Mouse (Mus musculus): Measurements from ENCODE around the gene Tom1l1.
"Not testable (repeated sequence)": the region's sequence is repeated elsewhere in the genome, so short reads cannot be mapped to it uniquely, and the experiment has no call there.

Gene Tom1l1

DNA sequence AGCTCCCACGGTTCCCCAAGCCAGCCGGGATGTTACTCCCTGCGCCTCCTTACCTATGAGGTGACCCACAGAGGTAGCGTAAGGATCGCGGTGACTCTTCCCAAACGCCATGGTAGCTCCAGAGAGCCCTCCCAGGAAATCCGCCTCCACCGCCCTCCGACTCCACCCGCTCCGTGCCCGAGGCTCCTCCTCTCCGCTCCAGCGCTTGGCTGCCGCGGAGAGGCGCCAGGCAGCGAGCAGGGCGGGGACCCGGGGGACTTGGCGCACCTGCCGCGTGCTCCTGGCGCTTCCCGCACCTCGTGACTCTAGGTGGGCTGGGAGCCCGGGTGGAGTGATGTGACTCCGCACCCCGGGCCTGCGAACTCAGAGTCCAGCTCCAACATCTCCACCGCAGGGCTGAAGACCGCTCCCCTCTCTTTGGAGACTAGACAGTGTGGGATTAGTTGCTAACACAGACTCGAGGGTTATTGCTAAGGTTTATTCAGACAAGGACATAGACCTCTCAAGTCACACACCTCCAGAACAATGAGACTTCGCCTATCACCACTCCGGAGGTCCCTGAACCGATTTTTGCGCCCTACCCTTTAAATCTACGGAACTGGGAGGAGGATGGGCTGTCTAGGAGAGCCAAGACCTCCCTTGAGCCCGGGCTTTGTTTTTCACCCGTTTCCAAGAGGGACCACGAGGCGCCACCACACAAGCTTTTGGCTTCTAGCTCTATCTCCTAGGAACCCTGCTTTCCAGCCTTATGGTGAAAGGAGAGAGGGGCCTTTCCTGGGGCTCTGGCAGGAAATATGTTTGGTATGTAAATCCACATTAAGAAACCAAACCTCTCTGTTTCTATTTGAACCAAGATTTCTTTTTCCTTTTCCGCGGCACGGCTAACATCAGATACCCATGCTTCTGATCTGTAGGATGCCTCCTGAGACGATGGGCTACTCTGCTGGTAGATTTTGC is at the start of gene Tom1l1:
Gene Tom1l1 (minus strand): TSS at position 907 of the 957 bp plus-strand sequence.
- peak; percentile 89 for DNase-seq

DNA sequence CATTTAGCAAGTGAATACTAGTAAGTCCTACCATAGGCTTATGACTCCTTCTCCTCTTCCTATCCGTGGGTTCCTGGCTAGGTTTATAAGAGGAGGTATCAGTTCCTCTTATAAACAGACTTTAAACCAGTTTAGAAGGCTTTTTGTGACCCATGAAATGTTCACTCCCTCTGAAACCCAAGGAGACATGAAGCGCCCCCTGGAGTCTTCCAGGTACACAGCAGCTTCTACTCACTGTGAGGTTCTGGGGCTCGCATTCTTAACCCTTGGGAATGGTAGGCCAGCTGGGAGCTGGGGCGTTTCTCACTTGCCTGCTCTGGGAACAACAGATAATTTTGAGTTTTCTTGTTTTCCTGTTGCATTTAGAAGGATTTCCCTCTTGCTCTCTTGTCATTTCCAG is 45.4 kb upstream of the Tom1l1 start:
- DNase-seq: no peak

DNA sequence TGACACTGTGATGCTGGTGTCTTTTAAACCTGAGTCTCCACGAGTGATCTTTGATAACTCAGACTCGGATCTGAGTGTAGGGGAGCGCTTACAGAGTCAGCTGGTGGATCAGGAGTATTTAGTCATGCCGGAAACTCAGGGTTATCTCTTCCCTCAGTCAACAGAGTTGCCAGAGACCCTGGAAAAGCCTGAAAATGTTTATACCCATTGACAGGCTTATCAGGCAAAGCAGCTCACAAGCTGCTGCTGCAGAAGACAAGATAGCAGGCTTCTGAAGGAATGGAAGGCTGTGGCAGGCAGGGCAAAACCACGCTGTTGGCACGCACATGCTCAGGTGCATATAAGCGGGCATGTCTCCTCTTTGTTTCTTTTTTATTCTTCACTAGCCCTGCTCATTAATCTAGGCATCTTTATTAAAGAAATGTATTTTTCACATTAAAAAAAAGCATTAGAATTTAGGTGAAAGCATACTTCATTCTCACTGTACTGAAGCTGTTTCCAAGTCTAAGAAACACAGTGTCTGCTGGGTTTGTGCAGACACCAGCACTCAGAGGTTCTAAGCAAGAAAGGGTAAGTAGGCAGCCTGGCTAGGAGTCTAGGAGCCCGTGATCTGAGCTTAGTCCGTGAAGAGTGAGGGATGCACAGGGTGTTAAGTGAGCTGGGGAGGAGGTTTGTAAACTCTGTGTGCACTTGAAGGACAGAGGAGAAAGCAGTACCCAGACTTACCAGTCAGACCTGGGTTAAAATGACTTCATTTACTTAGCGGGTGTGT is 39.4 kb upstream of the Tom1l1 start:
- no peak for DNase-seq

DNA sequence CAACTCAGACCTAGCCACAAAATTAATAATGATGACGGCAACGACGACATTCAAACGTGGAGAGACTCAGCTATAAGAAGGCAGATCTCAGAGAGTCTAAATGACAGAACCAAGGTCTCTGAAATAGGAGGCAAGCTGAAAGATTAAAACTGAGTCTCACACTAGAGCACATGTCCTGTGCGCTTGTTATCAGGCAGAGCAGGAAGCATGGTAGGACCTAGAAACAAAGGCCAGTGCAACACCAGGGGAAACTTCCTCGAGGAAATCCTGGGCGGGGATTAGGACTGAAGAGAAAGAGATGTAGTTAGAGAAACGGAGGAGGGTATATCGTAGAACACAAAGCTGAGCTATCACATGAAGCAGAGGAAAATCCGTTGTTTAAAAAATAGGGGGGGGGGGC is 38.6 kb upstream of the Tom1l1 start:
- DNase-seq: no peak

DNA sequence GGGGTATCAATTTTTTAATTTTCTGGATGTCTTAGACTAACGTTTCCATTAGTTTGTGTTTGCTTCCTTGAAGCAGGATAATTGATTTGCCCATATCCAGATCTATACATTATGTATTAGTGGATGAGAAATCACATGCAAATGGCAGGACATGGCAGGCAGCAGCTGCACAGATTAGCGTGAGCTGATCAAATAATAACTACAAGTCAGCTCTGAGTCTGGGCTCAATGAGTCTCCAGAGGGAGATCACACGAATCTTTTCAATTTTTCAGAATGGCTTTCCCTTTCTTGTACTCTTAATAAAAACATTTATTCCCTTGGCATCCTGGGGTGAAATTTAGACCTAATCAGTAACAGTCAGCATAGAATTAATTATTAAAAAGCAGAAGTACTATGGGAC is 34.1 kb upstream of the Tom1l1 start:
- DNase-seq: no peak

DNA sequence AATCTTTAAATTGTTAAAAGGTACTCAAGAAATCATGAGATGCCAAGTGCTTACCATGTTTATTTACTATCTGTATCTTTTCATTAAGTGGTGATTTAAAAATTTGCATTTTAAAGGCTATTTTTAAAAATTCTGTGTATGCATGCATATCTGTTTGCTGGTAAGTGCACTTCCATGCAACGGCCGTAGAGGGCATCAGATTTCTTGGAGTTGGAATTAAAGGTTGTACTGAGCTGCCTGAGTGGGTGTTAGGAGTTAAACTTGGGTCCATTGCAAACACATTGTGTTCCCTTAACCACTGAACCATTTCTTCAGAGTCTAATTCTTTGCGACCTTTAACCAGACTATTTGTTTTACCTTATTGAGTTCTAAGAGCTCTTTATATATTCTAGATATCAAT is 29.6 kb upstream of the Tom1l1 start:
- DNase-seq: no peak

DNA sequence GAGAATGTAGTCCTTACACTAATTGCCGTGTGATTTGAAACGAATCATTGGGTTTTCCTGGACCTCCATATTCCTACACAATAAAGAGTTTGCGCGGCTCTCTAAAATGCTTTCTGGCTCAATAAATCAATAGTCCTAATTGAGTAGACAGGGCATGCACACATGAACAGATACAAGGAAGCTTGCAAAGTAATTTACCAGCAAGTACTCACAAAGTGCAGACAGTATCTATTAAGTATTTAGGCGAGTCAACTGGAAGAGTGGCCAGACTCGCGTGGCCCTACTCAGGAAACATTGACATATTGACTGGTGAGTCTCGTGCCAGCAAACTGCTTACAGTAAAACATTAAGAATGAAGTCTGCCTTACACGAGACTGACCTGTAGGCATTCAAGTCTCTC is 23.4 kb upstream of the Tom1l1 start:
- no peak for DNase-seq

DNA sequence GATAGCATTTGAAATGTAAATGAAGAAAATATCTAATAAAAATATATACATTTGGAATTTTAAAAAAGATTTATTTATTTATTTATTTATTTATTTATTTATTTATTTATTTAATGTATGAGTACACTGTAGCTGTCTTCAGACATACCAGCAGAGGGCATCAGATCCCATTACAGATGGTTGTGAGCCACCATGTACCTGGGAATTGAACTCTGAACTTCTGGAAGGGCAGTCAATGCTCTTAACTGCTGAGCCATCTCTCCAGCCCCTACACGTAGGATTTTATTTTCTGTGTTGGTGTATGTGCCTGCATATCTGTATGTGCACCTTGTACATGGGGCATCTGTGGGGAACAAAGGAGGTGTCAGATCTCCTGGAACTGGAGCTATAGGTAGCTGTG is 19.0 kb upstream of the Tom1l1 start:
- DNase-seq: not testable (repeated sequence)

DNA sequence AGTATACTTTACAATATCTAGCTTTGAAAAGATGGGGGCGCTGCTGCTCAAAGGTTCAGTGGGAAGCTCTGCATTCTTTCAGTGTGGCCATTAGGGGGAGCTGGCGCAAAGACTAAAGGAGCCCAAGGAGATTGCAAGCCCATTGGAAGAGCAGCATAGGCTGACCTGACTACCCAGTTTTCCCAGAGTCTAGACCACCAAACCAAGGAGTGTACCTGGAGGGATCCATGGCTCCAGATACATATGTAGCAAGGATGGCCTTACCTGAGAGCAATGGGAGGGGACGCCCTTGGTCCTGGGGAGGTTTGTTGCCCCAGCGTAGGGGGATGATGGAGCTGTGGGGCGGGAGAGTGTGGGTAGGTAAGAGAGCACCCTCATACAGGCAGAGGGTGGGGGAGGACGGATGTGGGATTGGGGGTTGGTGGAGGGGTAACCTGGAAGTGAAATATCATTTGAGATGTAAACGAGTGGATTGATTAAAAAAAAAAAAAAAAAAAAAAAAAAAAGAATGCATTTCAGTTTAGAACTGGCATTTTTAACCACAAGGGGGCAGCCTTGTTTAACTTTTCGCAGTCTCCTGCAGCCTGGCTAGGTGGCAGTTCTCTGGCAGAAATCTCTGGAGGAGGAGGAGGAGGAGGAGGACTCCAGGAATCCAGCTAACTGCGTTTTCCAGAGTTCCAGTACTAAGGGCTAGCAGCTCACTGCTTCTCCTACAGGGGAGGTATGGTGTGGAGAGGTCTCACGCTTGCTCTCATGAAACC is 9.5 kb upstream of the Tom1l1 start:
- DNase-seq: peak; percentile 76

DNA sequence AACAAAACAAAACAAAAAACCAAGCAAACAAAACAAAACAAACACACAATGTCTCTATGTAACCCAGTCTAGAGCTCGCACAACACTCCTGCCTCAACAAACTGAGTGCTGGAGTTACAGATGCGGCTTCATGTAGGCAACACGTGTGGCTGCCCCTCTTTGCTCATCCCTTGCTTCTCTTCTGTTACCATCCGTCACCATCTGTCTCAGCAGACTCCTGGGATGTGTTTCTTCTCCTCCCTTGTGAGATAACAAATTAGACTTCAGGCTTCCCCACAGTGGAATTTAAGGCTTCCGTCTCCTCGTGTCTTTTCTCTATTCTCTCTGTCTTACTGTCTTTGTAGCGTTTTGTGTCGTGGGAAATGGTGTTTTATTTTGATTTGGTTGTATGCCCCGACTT is 7.6 kb upstream of the Tom1l1 start:
- no peak for DNase-seq

DNA sequence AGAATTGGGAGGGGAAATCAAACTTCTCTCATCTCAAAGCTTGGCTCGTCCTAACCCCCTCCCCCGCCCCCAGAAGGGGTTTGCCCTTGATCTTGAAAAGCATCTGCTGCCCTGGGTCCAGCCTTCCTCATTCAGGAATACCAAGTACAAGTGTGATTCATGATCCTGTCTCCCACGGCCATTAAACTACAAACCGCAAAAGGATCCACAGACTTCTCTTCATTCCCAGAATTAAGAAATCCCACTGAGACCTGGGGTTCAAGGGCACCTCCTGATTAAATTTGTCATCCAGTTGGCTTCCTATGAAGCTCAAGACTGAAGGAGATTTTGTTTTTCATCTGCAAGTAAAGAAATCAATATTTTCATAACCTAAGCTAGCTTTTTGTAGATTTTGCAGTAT is 6.0 kb upstream of the Tom1l1 start:
- DNase-seq: no peak

DNA sequence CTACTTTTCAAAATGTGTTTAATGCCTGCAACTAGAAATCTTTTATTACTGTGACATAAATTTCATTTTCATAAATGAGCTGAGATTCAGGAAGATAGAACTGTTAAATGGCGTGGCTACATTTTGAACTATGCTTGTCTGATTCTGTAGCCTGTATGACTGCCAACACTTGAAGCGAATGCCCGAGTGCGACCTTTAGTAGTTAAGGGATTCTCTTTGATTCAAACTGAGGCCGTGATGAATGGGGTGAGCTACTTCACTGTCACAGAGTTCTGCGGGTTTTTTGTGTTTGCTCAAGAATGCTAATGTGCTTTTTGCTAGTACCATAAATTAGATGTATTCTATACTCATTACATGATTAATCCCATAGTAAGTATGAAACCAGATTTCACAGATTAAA is 2.2 kb upstream of the Tom1l1 start:
- no peak for DNase-seq

DNA sequence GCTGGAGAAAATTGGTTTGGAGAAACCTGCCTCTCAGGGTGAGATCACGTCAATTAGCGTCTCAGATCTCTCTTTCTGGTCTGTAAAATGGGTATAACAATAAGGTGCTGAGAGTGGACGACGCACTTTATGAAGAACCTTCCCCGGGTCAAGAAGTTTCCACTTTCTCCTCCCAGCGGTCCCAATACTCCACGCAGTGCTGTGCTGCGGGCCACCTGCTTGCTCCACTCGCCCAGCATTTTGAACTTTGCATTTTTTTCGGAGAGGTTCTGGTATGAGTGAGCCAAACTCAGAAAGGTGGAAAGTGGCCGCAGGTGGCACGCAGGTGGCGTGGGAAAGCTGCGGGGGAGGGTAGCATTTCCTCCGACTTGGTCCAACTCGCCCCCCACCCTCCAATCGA is 1.1 kb downstream of the Tom1l1 start:
- DNase-seq: no peak

DNA sequence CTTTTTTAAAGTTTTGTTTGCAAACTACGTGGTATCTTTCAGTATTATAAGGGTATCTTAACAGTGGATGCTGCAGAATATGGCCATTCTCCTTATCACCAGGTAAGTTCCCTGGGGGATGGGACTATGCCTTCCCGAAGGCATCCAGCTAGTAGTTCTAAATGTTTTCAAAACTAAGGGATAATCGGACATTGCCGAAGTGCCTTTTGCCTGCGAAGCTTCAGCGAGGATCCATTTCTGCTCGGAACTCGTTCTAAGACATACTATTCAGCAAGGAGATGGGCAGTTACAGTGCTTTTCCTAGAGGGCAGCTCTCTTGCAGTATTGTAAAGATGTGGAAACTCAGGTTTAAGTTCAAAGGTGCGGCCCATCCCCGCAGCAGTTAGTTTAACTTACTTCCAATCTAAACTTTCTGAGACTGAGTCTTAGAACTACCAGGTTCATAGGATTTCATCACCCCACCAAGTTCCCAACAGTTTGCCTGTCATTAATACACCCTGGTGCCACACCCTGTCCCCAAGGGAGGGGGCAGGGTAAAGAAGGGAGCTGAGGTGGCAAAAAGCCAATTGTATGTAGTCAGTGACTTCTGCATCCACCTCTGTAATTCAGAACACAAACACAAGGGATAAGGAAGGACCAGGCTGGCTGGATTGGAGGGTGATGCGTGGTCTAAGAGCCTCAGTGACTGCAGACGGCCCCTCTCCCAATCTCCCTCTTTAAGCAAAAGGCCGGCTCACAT is 1.7 kb downstream of the Tom1l1 start:
- DNase-seq: no peak

DNA sequence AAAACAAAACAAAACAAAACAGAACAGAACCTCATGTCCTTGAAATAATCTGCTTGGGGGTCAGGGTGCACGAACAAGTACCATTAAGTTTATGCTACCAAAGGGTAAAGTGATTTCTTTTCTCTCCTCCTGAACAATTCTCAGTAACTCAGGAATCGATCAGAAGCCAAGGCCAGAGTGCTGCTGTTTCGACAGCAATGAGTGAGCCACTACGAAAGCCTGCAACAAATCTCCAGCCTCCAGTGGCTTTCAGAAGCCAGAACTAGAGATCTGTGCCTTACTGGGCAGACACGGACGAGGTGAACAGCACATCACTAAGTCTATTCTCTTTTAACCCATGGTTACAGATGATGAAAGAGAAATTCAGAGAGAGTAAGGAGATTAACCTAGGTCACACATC is 3.0 kb downstream of the Tom1l1 start:
- no peak for DNase-seq

DNA sequence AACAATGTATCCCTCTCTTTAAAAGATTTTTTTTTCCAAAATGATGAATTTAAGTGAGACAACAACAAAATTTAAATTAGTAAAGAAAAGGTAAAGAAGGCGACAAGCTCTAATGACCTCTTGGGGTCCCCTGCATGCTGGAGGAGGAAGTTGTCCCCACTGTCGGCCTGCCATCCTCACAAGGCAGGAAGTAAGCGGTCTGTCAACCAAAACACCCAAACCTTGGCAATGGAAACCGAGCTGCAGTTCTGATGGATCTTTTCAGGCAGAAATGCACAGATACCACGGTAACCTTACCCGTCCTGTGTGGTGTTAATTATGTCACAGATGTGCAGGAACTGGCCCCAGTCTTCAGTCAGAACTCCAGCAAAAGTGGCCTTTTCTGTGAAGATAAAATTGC is 3.4 kb downstream of the Tom1l1 start:
- DNase-seq: no peak

DNA sequence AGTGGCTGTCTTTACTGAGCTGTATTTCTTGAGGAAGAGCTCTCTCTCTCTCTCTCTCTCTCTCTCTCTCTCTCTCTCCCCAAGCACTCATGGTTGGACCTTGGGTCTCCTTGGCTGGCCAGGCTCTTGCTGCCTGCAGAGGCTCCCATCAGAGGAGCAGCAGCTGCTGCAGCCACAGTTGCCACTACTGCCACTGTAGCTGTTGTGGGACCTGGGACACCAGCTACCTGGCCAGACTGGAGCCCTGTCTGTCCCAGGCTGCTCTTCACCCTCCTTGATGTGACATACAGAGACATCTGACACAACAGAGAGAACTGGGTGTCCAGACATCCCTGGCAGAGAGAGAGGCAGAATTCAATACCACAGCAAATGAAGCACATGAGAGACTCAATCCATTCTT is 7.0 kb downstream of the Tom1l1 start:
- DNase-seq: no peak

DNA sequence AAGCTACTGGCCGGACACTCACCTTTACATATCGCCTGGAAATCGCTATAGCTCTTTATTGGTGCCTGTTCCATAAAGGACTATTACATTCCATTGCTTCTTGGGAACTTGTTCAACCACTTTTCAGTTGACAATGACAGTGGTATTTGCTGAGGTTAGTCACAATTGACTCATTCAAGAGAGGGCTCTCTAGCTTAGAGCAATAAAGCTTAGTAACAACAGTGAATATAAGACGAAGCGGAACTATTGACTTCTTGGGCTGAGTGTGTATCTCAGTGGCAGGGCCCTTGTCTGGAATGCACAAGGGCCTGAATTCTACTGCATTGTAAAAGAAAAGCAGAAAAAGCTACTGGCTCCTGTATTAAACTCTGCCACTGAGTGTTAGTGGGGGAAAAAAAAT is 9.6 kb downstream of the Tom1l1 start:
- no peak for DNase-seq

DNA sequence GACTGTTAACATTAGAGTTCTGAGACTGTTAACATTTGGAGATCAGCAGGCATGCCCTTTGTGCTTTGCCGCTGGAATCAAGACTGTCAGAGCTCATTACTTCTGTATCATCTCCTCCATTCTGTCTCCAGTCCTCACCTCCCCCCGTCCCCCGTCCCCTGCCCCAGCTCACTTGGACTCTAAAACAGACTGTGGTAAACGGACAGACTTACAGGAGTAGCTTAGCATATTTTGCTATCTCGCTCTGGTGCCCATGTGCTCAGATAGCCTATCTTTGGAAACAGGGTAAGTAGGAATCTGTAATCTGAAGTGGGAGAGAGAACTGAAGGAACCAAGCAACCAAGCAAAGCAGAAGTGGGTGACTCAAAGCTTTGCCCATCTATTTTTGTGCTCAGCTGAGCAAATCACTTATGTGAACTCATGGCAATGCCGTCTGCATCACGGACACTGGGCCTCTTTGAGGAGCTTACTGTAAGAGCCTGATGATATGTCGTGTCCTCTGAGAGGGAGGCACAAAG is 10.3 kb downstream of the Tom1l1 start:
- DNase-seq: peak; percentile 52

DNA sequence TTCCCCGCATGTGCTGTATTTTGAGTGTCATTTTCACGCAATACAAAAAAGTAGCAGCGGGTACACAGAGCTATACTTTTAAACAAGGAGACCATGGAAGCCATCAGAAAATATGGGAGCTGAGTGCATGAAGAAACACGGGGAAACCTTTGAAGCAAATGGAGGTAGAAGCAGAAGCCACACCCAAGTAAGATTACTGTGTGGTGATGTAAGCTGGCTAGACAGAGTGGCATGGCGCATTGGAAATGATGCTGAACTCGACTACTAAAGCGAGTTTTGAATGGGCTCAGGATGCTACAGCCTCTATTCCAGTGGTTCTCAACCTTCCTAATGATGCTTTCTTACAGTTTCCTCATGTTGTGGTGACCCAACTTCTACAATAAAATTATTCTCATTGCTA is 11.1 kb downstream of the Tom1l1 start:
- no peak for DNase-seq

DNA sequence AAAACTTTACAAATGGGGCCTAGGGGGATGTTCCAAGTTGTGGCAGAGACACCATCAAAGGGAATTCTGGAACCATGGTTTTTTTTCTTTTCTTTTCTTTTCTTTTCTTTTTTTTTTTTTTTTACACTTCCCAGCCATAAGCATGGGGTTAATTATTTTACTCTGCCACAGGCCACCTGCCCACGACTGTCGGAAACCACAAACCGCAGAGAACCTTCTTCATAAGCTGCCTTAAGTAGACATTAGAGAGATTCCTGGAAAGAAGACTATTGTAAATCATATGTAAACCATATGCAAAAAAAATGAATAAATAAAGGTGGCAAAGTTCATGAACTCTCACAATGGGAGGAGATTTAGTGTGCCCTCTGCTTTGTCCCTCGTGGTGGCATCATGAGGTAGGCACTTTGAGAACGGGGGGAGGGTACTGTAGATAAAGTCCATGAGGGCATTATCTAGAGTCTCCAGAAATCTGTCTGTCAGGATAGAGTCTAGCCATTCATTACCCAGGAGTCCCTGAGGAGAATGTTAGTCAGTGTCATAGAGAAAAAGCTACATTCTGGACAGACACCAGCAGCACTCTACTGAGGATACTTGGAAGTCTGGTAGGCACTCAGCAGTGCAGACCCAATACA is 12.6 kb downstream of the Tom1l1 start:
- no peak for DNase-seq

DNA sequence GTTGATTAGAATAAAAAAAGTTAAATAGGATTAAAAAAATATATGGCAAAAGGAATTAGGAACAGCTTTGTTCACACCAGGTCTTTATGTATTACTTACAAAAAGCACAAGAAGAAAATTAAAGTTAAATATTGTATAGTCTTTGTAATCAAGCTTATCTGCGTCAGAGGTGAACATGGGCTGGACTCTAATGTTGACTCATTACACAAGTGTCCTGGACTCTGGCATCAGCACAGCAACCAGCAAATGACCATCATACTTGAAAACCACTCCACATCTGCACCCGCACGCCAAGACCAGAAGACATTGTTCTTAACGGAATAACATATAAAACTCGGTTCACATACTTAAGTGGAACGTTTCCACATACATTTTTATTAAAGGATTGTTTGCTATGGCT is 20.8 kb downstream of the Tom1l1 start:
- DNase-seq: no peak
